Mouse (Mus musculus): Measurements from ENCODE around the gene Ivns1abp. TPM values are rescaled to one million over a fixed set of nuclear protein-coding genes. Genes with fewer than 3 reads are reported as not detected.
"Not testable (repeated sequence)": the region's sequence is repeated elsewhere in the genome, so short reads cannot be mapped to it uniquely, and the experiment has no call there.

Ivns1abp gene
- polyA plus RNA-seq, 1 experiment from 2014 or later, result 221 TPM

- peak overlapping the region; percentile 83 for H3K4me2 ChIP-seq (ENCODE audit: low read depth, low read length)
- H3K9ac ChIP-seq (ENCODE audit: low read depth, low read length), result peak overlapping the region; percentile 96
- H3K27ac ChIP-seq (replicated peaks; ENCODE audit: low read depth, low read length), result peak overlapping the region; percentile 95
- H3K4me3 ChIP-seq (ENCODE audit: low read depth, low read length), result peak overlapping the region; percentile 96
- no peaks in the 10 kb centered on the region for H3K27me3 ChIP-seq (replicated peaks; ENCODE audit: control insufficient read depth, insufficient read depth, low read length)
- H3K4me1 ChIP-seq (ENCODE audit: control insufficient read depth, insufficient read depth, low read length), result peaks cover 30% of the 10 kb centered on the region
- WGBS, result 1% methylated on average over 38 of the region's 55 CpGs
- ATAC-seq (ENCODE audit: low read depth) (peak; percentile 82), DNase-seq (ENCODE audit: low spot score) (peak; percentile 96)
- peaks cover 9% of the 10 kb centered on the region; the same call in 1 of the 2 replicates for H3K36me3 ChIP-seq (ENCODE audit: control insufficient read depth, insufficient read depth, low read length)
- H3K9me3 ChIP-seq (ENCODE audit: control insufficient read depth, low read length), result no peaks in the 10 kb centered on the region
Observed at GRCm38 (mm10) chr1:151345109-151345862, 1.0 kb downstream of the Ivns1abp start.

- peaks cover 30% of the 10 kb centered on the region for H3K4me1 ChIP-seq (ENCODE audit: control insufficient read depth, insufficient read depth, low read length)
- no peak for ATAC-seq (ENCODE audit: low read depth)
Observed at GRCm38 (mm10) chr1:151345863-151346195, 1.6 kb downstream of the Ivns1abp start.

DNA sequence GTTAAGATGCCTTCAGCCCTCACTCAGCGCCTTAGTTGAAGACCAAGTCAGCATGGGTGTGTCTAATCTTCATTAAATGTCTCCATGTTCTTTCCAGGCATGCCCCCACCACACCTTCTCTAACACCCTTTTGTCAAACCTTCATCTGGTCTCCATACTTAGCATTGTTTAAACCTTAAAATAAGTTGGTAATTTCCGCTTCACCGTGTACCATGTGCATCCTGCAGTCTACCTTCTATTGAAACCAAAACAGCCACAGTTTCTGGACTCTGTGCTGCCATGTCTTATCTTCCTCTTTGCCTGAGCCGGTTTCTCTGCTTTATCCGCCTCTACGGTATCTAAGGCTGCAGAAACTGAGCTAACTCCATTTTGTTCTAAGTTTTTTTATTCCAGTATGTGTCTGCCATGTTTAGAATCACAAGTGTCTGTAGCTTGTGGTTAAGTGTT is 2.4 kb downstream of the Ivns1abp start:
- Histone ChIP-seq H3K9ac (ENCODE audit: low read depth, low read length) (peak overlapping the region; percentile 96), H3K4me1 (ENCODE audit: control insufficient read depth, insufficient read depth, low read length) (peaks cover 29% of the 10 kb centered on the region), H3K27ac (replicated peaks; ENCODE audit: low read depth, low read length) (peak overlapping the region; percentile 95), H3K27me3 (replicated peaks; ENCODE audit: control insufficient read depth, insufficient read depth, low read length) (no peaks in the 10 kb centered on the region), H3K9me3 (ENCODE audit: control insufficient read depth, low read length) (no peaks in the 10 kb centered on the region), H3K36me3 (ENCODE audit: control insufficient read depth, insufficient read depth, low read length) (peaks cover 23% of the 10 kb centered on the region), H3K4me2 (ENCODE audit: low read depth, low read length) (peak overlapping the region; percentile 83), H3K4me3 (ENCODE audit: low read depth, low read length) (peak overlapping the region; percentile 96)
- no peak for ATAC-seq (ENCODE audit: low read depth)
- no peak for DNase-seq (ENCODE audit: low spot score)
- WGBS, result 22% methylated on average over 6 of the region's 6 CpGs

More at GRCm38 (mm10) chr1:151345863-151346195, 1.6 kb downstream of the Ivns1abp start:
- Histone ChIP-seq H3K4me2 (ENCODE audit: low read depth, low read length) (peak overlapping the region; percentile 83), H3K4me3 (ENCODE audit: low read depth, low read length) (peak overlapping the region; percentile 96), H3K27ac (replicated peaks; ENCODE audit: low read depth, low read length) (peak overlapping the region; percentile 95; the same call in 1 of the 2 replicates), H3K9me3 (ENCODE audit: control insufficient read depth, low read length) (no peaks in the 10 kb centered on the region), H3K27me3 (replicated peaks; ENCODE audit: control insufficient read depth, insufficient read depth, low read length) (no peaks in the 10 kb centered on the region), H3K36me3 (ENCODE audit: control insufficient read depth, insufficient read depth, low read length) (peaks cover 14% of the 10 kb centered on the region; the same call in 1 of the 2 replicates), H3K9ac (ENCODE audit: low read depth, low read length) (peak overlapping the region; percentile 96)
- peak; percentile 13 for DNase-seq (ENCODE audit: low spot score)

GRCm38 (mm10) chr1:151348293-151348692 is 4.0 kb downstream of the Ivns1abp start:
- WGBS, result 66% methylated on average over 4 of the region's 4 CpGs
- not testable (repeated sequence) for H3K9ac ChIP-seq (ENCODE audit: low read depth, low read length); DNase-seq (ENCODE audit: low spot score); H3K27ac ChIP-seq (replicated peaks; ENCODE audit: low read depth, low read length); H3K27me3 ChIP-seq (replicated peaks; ENCODE audit: control insufficient read depth, insufficient read depth, low read length); H3K9me3 ChIP-seq (ENCODE audit: control insufficient read depth, low read length); ATAC-seq (ENCODE audit: low read depth)
- H3K4me2 ChIP-seq (ENCODE audit: low read depth, low read length), result peak overlapping the region; percentile 5; the same call in 1 of the 2 replicates
- H3K4me1 ChIP-seq (ENCODE audit: control insufficient read depth, insufficient read depth, low read length), result peaks cover 21% of the 10 kb centered on the region
- H3K36me3 ChIP-seq (ENCODE audit: control insufficient read depth, insufficient read depth, low read length), result peaks cover 39% of the 10 kb centered on the region
- 0 out of 2 replicates have a peak overlapping the region, but pooled peaks have one; percentile 2 for H3K4me3 ChIP-seq (ENCODE audit: low read depth, low read length)

DNA sequence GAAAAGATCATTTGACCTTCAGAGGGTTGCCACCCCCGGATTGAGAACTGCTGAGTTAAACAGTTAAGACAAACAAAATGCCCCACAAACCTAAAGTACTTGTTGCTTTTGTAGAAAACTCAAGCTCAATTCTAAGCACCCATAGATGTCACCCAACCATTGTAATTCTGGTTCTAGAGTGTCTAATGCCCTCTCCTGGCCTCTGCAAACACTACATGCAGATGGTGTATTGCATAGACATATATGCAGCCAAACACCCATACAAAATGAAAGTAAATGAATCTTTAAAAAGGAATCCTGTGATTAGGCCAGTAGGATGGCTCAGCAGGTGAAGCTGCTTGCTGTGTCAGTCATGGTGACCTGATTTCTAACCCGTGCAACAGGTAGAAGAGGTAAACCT is 8.6 kb downstream of the Ivns1abp start:
- no peaks in the 10 kb centered on the region for H3K27me3 ChIP-seq (replicated peaks; ENCODE audit: control insufficient read depth, insufficient read depth, low read length)
- no peak overlapping the region for H3K9ac ChIP-seq (ENCODE audit: low read depth, low read length)
- no peaks in the 10 kb centered on the region for H3K9me3 ChIP-seq (ENCODE audit: control insufficient read depth, low read length)
- DNase-seq (ENCODE audit: low spot score) (peak; percentile 23), ATAC-seq (ENCODE audit: low read depth) (no peak)
- no peak overlapping the region for H3K27ac ChIP-seq (replicated peaks; ENCODE audit: low read depth, low read length)
- no peak overlapping the region for H3K4me2 ChIP-seq (ENCODE audit: low read depth, low read length)
- H3K4me3 ChIP-seq (ENCODE audit: low read depth, low read length), result no peak overlapping the region
- WGBS, result 83% methylated on average over 2 of the region's 2 CpGs
- peaks cover 82% of the 10 kb centered on the region for H3K36me3 ChIP-seq (ENCODE audit: control insufficient read depth, insufficient read depth, low read length)
- peaks cover 6% of the 10 kb centered on the region; the same call in 1 of the 2 replicates for H3K4me1 ChIP-seq (ENCODE audit: control insufficient read depth, insufficient read depth, low read length)

DNA sequence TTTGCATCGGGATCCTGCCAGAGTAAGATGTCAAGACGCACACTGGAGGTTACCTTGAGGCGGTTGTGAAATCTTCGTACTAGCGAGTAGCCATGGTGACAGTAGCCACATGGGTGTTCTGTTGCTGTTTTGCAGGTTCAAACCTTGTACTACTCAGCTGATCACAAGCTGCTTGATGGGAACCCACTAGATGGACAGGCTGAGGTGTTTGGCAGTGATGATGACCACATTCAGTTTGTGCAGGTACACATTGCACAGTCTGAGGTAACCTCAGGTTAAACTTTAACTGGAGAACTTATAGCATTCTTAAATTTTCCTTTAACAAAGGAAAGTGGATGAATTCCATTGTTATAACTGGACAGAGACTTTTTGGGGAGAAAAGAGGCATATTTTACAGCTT is 11.7 kb downstream of the Ivns1abp start:
- WGBS, result 92% methylated on average over 5 of the region's 5 CpGs
- no peaks in the 10 kb centered on the region for H3K27me3 ChIP-seq (replicated peaks; ENCODE audit: control insufficient read depth, insufficient read depth, low read length)

DNA sequence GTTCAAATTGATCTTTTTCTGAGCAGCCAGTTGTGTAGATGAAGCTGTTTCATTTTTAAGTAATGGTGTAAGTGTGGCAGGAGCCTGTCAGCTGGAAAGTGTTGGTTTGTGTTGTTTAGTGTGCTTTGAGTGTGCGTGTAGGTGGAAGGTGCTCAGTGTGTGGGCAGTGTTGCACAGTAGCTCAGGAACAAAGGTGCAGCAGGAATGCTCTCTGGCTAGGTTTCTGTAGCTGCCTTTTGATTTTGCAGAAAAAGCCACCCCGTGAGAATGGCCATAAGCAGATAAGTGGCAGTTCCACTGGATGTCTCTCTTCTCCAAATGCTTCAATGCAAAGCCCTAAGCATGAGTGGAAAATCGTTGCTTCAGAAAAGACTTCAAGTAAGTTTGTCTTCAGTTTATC is 15.1 kb downstream of the Ivns1abp start:
- no peak overlapping the region for H3K4me2 ChIP-seq (ENCODE audit: low read depth, low read length)
- DNase-seq (ENCODE audit: low spot score), result no peak
- H3K4me3 ChIP-seq (ENCODE audit: low read depth, low read length), result no peak overlapping the region
- no peak for ATAC-seq (ENCODE audit: low read depth)
- H3K27ac ChIP-seq (replicated peaks; ENCODE audit: low read depth, low read length), result no peak overlapping the region
- no peaks in the 10 kb centered on the region for H3K27me3 ChIP-seq (replicated peaks; ENCODE audit: control insufficient read depth, insufficient read depth, low read length)
- H3K9me3 ChIP-seq (ENCODE audit: control insufficient read depth, low read length), result no peaks in the 10 kb centered on the region
- no peak overlapping the region for H3K9ac ChIP-seq (ENCODE audit: low read depth, low read length)
- H3K36me3 ChIP-seq (ENCODE audit: control insufficient read depth, insufficient read depth, low read length), result peaks cover 95% of the 10 kb centered on the region
- WGBS, result 89% methylated on average over 3 of the region's 3 CpGs
- no peaks in the 10 kb centered on the region for H3K4me1 ChIP-seq (ENCODE audit: control insufficient read depth, insufficient read depth, low read length)

More for the DNA sequence above, 11.7 kb downstream of the Ivns1abp start:
- Histone ChIP-seq H3K9me3 (ENCODE audit: control insufficient read depth, low read length) (no peaks in the 10 kb centered on the region), H3K36me3 (ENCODE audit: control insufficient read depth, insufficient read depth, low read length) (peaks cover 97% of the 10 kb centered on the region), H3K27ac (replicated peaks; ENCODE audit: low read depth, low read length) (no peak overlapping the region), H3K9ac (ENCODE audit: low read depth, low read length) (no peak overlapping the region), H3K4me1 (ENCODE audit: control insufficient read depth, insufficient read depth, low read length) (no peaks in the 10 kb centered on the region), H3K4me3 (ENCODE audit: low read depth, low read length) (no peak overlapping the region), H3K4me2 (ENCODE audit: low read depth, low read length) (no peak overlapping the region)
- ATAC-seq (ENCODE audit: low read depth) (no peak), DNase-seq (ENCODE audit: low spot score) (no peak)

DNA sequence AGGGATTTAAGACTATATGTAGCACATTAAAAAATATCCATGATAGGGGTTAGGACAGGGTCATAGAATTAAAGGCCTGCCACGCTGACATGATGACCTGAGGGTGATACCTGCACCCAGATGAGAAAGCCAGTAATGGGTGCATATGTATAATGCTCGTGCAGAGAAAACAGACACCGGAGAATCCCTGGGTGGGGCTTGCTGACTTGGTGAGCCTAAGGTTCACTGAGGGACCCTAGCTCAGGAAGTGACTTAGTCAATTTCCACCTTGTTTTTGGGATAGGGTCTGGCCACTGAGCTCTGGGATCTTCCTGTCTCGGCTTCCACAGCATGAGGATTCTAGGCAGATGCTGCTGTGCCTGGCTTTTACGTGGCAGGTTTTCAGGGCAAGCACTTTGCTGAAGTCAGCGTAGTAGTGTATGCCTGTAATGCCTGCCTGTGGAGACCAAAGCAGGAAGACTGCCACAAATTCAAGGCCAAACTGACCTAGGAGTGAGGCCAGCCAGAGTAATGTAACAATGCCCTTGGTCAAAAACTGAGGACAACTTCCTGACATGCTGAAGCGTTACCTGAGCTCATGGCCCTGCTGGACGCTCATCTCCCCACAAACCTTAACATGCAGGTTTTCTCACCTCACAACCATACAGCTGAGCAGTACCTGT is 22.8 kb downstream of the Ivns1abp start:
- Histone ChIP-seq H3K9ac (ENCODE audit: low read depth, low read length) (no peak overlapping the region), H3K36me3 (ENCODE audit: control insufficient read depth, insufficient read depth, low read length) (peaks cover 88% of the 10 kb centered on the region), H3K9me3 (ENCODE audit: control insufficient read depth, low read length) (no peaks in the 10 kb centered on the region), H3K27ac (replicated peaks; ENCODE audit: low read depth, low read length) (no peak overlapping the region), H3K4me1 (ENCODE audit: control insufficient read depth, insufficient read depth, low read length) (no peaks in the 10 kb centered on the region), H3K4me3 (ENCODE audit: low read depth, low read length) (no peak overlapping the region), H3K27me3 (replicated peaks; ENCODE audit: control insufficient read depth, insufficient read depth, low read length) (no peaks in the 10 kb centered on the region), H3K4me2 (ENCODE audit: low read depth, low read length) (no peak overlapping the region)
- ATAC-seq (ENCODE audit: low read depth) (no peak), DNase-seq (ENCODE audit: low spot score) (no peak)
- WGBS, result 84% methylated on average over 8 of the region's 8 CpGs
